Mouse (Mus musculus) small intestine, adult 2 months (tissue): ENCODE results near the gene Gabbr2. TPM values are rescaled to one million over a fixed set of nuclear protein-coding genes. Genes with fewer than 3 reads are reported as not detected.

Experiments
- H3K27ac ChIP-seq: fragments of 200-500 bp; 2 replicates; pipeline ENCODE4 v1.5.1; 2012; ENCODE audit warnings: low read depth, low read length, control low read depth, inconsistent platforms; ENCODE audit not compliant: insufficient read depth
- H3K27me3 ChIP-seq: fragments of 200-500 bp; 2 replicates; pipeline ENCODE4 v1.6.1; 2012; ENCODE audit warnings: mild to moderate bottlenecking, moderate library complexity, low read length, inconsistent platforms; ENCODE audit not compliant: control insufficient read depth, insufficient read depth
- H3K36me3 ChIP-seq: fragments of 200-500 bp; 2 replicates; pipeline ENCODE4 v1.6.1; 2012; ENCODE audit warnings: mild to moderate bottlenecking, low read length, control low read depth, inconsistent platforms; ENCODE audit not compliant: control insufficient read depth, insufficient read depth
- H3K4me1 ChIP-seq: fragments of 200-500 bp; 2 replicates; pipeline ENCODE4 v1.6.1; 2012; ENCODE audit warnings: low read length, inconsistent platforms, mixed read lengths; ENCODE audit not compliant: control insufficient read depth, insufficient read depth, insufficient read length
- H3K4me3 ChIP-seq: fragments of 200-500 bp; 2 replicates; pipeline ENCODE4 v1.5.1; 2012; ENCODE audit warnings: low read depth, mild to moderate bottlenecking, control low read depth, inconsistent platforms, low read length, moderate library complexity
- CTCF ChIP-seq: fragments of 200-500 bp; IDR thresholded peaks from 2 replicates; pipeline ENCODE4 v1.5.1; 2012; ENCODE audit warnings: low read depth, mild to moderate bottlenecking, control low read depth, inconsistent platforms, low read length, moderate library complexity, mixed read lengths; ENCODE audit not compliant: insufficient replicate concordance, insufficient read length; ENCODE audit errors: extremely low read depth
- POLR2A ChIP-seq: fragments of 200-500 bp; IDR thresholded peaks from 2 replicates; pipeline ENCODE4 v1.6.1; 2012; ENCODE audit warnings: low read depth, mild to moderate bottlenecking, control low read depth, inconsistent platforms, low read length, moderate library complexity
- WGBS: fragments of 180-500 bp; shearing (Covaris S2); methylation state at CpG from one replicate; pipeline ENCODE4 v1.1.7; 2018; 5-methylcytosine and 5-hydroxymethylcytosine counted together
- polyA plus RNA-seq: library from polyadenylated mRNA; depleted of rRNA; stranded (reverse); fragments of >200 nt; gene quantifications from 2 replicates; pipeline ENCODE4 v1.2.3, GENCODE M21; 2012

Gene Gabbr2
- polyA plus RNA-seq, 1 experiment: 0.74 TPM

GRCm38 (mm10) chr4:46847745-46848144, 143.9 kb downstream of the Gabbr2 start:
- Histone ChIP-seq H3K4me3 (no peak overlapping the region), H3K36me3 (no peaks in the 10 kb centered on the region), H3K27me3 (no peaks in the 10 kb centered on the region), H3K4me1 (no peaks in the 10 kb centered on the region), H3K27ac (no peak overlapping the region)
- TF ChIP-seq POLR2A (no peak), CTCF (no peak)

GRCm38 (mm10) chr4:46846396-46846795, 145.3 kb downstream of the Gabbr2 start:
- Histone ChIP-seq H3K27ac (no peak overlapping the region), H3K4me1 (no peaks in the 10 kb centered on the region), H3K36me3 (no peaks in the 10 kb centered on the region), H3K4me3 (no peak overlapping the region), H3K27me3 (no peaks in the 10 kb centered on the region)
- 94% methylated on average over 10 of the region's 10 CpGs for WGBS
- TF ChIP-seq CTCF (no peak), POLR2A (no peak)

- H3K4me1 ChIP-seq: no peaks in the 10 kb centered on the region
- TF ChIP-seq CTCF (no peak), POLR2A (no peak)
- 66% methylated on average over 6 of the region's 6 CpGs for WGBS
- no peaks in the 10 kb centered on the region for H3K27me3 ChIP-seq
- H3K36me3 ChIP-seq: no peaks in the 10 kb centered on the region
- no peak overlapping the region for H3K4me3 ChIP-seq
- no peak overlapping the region for H3K27ac ChIP-seq
Observed at GRCm38 (mm10) chr4:46844982-46845643, 146.6 kb downstream of the Gabbr2 start.

GRCm38 (mm10) chr4:46844567-46844966, 147.1 kb downstream of the Gabbr2 start:
- TF ChIP-seq CTCF (no peak), POLR2A (no peak)
- WGBS: 80% methylated on average over 5 of the region's 5 CpGs
- Histone ChIP-seq H3K4me1 (no peaks in the 10 kb centered on the region), H3K27me3 (no peaks in the 10 kb centered on the region), H3K4me3 (no peak overlapping the region), H3K27ac (no peak overlapping the region), H3K36me3 (no peaks in the 10 kb centered on the region)

- 87% methylated on average over 7 of the region's 7 CpGs for WGBS
Observed at GRCm38 (mm10) chr4:46842596-46842995, 149.1 kb downstream of the Gabbr2 start.

GRCm38 (mm10) chr4:46840146-46840545, 151.5 kb downstream of the Gabbr2 start:
- WGBS: 78% methylated on average over 6 of the region's 6 CpGs
- Histone ChIP-seq H3K27me3 (no peaks in the 10 kb centered on the region), H3K4me1 (no peaks in the 10 kb centered on the region), H3K27ac (no peak overlapping the region), H3K36me3 (no peaks in the 10 kb centered on the region), H3K4me3 (no peak overlapping the region)
- TF ChIP-seq POLR2A (no peak), CTCF (no peak)

More at GRCm38 (mm10) chr4:46842596-46842995, 149.1 kb downstream of the Gabbr2 start:
- H3K4me1 ChIP-seq: no peaks in the 10 kb centered on the region
- H3K27me3 ChIP-seq: no peaks in the 10 kb centered on the region
- TF ChIP-seq CTCF (no peak), POLR2A (no peak)
- no peak overlapping the region for H3K27ac ChIP-seq
- H3K4me3 ChIP-seq: no peak overlapping the region
- H3K36me3 ChIP-seq: no peaks in the 10 kb centered on the region

- H3K27me3 ChIP-seq: no peaks in the 10 kb centered on the region
- no peaks in the 10 kb centered on the region for H3K36me3 ChIP-seq
- H3K4me1 ChIP-seq: no peaks in the 10 kb centered on the region
- TF ChIP-seq CTCF (no peak), POLR2A (no peak)
- WGBS: 63% methylated on average over 7 of the region's 7 CpGs
- H3K27ac ChIP-seq: no peak overlapping the region
- H3K4me3 ChIP-seq: no peak overlapping the region
Observed at GRCm38 (mm10) chr4:46837362-46837761, 154.3 kb downstream of the Gabbr2 start.

GRCm38 (mm10) chr4:46836065-46836464, 155.6 kb downstream of the Gabbr2 start:
- no peaks in the 10 kb centered on the region for H3K36me3 ChIP-seq
- no peak for TF ChIP-seq POLR2A
- TF ChIP-seq CTCF: no peak
- 76% methylated on average over 18 of the region's 18 CpGs for WGBS
- H3K4me1 ChIP-seq: no peaks in the 10 kb centered on the region
- no peak overlapping the region for H3K27ac ChIP-seq
- H3K4me3 ChIP-seq: no peak overlapping the region
- H3K27me3 ChIP-seq: no peaks in the 10 kb centered on the region
